Mouse (Mus musculus): ENCODE results near the gene Prph.

DNA sequence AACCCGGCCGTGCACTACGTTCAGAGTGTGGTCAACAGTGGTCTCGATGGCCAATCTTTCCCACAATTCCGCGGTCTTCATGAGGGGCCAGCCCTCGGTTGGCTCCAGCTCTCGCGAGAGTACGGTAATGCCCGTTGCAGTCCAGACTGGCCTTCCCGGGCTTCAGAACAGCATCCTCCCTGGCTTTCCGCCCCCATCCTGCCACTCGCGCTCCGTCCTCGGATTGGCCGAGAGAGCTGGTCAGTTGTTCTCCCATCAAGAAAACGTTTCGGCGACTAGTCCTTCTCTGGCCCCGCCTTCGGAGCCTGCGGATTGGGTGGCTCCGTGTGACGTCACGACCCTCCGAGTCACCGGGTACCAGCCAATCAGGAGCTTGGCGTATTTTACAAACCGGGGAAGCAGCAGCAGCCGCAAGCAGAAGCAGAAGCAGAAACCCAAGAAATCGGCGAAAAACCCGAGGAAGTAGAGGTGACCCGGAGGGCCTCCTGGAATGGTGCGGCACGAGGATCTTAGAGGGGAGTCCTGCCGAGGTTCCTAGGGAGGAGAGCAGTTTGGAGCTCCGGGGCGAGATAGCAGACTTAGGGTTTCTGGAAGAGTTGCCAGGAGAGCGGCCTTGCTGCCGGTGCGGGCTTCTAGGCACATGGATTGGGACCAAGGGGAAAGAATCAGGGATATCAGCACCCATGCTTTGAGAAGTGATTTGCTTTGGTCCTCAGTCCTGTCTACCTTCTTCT, 19.8 kb downstream of the Prph start:
- TF ChIP-seq CTCF (IDR thresholded peaks at IDR 0.05; ENCODE audit: borderline replicate concordance, insufficient read depth, low read depth, low read length) (no peak), POLR2A (IDR thresholded peaks at IDR 0.05; ENCODE audit: borderline replicate concordance, insufficient read depth, low read length) (peak; percentile 57; the same call in 1 of the 2 replicates)

Measured in cerebellum, adult 2 months (tissue).